Mouse (Mus musculus) myocyte (in vitro differentiated cells): ENCODE results near the gene Gpr162. TPM values are rescaled to one million over a fixed set of nuclear protein-coding genes. Genes with fewer than 3 reads are reported as not detected.
"Not testable (repeated sequence)": the region's sequence is repeated elsewhere in the genome, so short reads cannot be mapped to it uniquely, and the experiment has no call there.

Experiments used
- H3K27me3 ChIP-seq: one replicate; pipeline ENCODE4 v1.6.1; 2011; ENCODE audit not compliant: control insufficient read depth, insufficient read depth, insufficient read length
- H3K36me3 ChIP-seq: one replicate; pipeline ENCODE4 v1.6.1; 2011; ENCODE audit not compliant: control insufficient read depth, insufficient read depth
- H3K4me2 ChIP-seq: one replicate; pipeline ENCODE4 v1.6.1; 2011; ENCODE audit warnings: low read depth, control low read depth
- H3K4me3 ChIP-seq: one replicate; pipeline ENCODE4 v1.5.1; 2011; ENCODE audit warnings: mild to moderate bottlenecking, control low read depth, moderate library complexity
- H3K79me2 ChIP-seq: one replicate; pipeline ENCODE4 v1.6.1; 2011; ENCODE audit not compliant: control insufficient read depth, insufficient read depth
- H3ac ChIP-seq: one replicate; pipeline ENCODE4 v1.6.1; 2011; ENCODE audit not compliant: control insufficient read depth, insufficient read length
- CEBPB ChIP-seq: IDR thresholded peaks from 2 replicates; pipeline ENCODE4 v1.6.1; 2011; ENCODE audit warnings: mild to moderate bottlenecking, moderate library complexity; ENCODE audit not compliant: poor library complexity, insufficient read depth, severe bottlenecking
- E2F4 ChIP-seq: IDR thresholded peaks from one replicate; pipeline ENCODE4 v1.6.1; 2011; ENCODE audit warnings: mild to moderate bottlenecking, control low read depth, moderate library complexity; ENCODE audit not compliant: insufficient read depth
- MAX ChIP-seq: IDR thresholded peaks from one replicate; pipeline ENCODE4 v1.6.1; 2011; ENCODE audit warnings: low read depth, mild to moderate bottlenecking, control low read depth
- MYOD1 ChIP-seq, 3 experiments: IDR thresholded peaks; one replicate each; pipeline ENCODE4 v1.6.1; 2011; ENCODE audit warnings: control low read depth in 2 of 3, low read depth in 2 of 3, mild to moderate bottlenecking in 2 of 3, moderate library complexity in 1 of 3; ENCODE audit not compliant: insufficient read length in 2 of 3, control insufficient read depth in 1 of 3
- MYOG ChIP-seq, 3 experiments: IDR thresholded peaks; one replicate each; pipeline ENCODE4 v1.6.1; 2011; ENCODE audit warnings: control low read depth in 2 of 3, low read depth in 2 of 3, mild to moderate bottlenecking in 2 of 3; ENCODE audit not compliant: insufficient read length in 2 of 3, control insufficient read depth in 1 of 3, insufficient read depth in 1 of 3
- POLR2A ChIP-seq: IDR thresholded peaks from one replicate; pipeline ENCODE4 v1.6.1; 2011; ENCODE audit warnings: low read depth, mild to moderate bottlenecking, control low read depth, moderate library complexity; ENCODE audit not compliant: insufficient read length
- POLR2AphosphoS2 ChIP-seq: IDR thresholded peaks from one replicate; pipeline ENCODE4 v1.6.1; 2011; ENCODE audit warnings: low read depth, control low read depth; ENCODE audit not compliant: insufficient read length
- REST ChIP-seq: IDR thresholded peaks from one replicate; pipeline ENCODE4 v1.6.1; 2011; ENCODE audit warnings: mild to moderate bottlenecking, control low read depth, moderate library complexity; ENCODE audit not compliant: insufficient read depth, insufficient read length
- SRF ChIP-seq: IDR thresholded peaks from one replicate; pipeline ENCODE4 v1.6.1; 2011; ENCODE audit warnings: low read depth; ENCODE audit not compliant: control insufficient read depth, insufficient read length
- TCF12 ChIP-seq: IDR thresholded peaks from one replicate; pipeline ENCODE4 v1.6.1; 2011; ENCODE audit warnings: mild to moderate bottlenecking, control low read depth; ENCODE audit not compliant: poor library complexity, insufficient read depth, severe bottlenecking
- TCF3 ChIP-seq: IDR thresholded peaks from one replicate; pipeline ENCODE4 v1.6.1; 2011; ENCODE audit warnings: low read depth, control low read depth; ENCODE audit not compliant: insufficient read length
- USF1 ChIP-seq: IDR thresholded peaks from one replicate; pipeline ENCODE4 v1.6.1; 2011; ENCODE audit warnings: low read depth, mild to moderate bottlenecking, control low read depth, moderate library complexity
- polyA plus RNA-seq: library from polyadenylated mRNA; unstranded; fragments of >200 nt; fragmentation: generic; extraction: Trizol; gene quantifications from one replicate; pipeline ENCODE4 v1.2.1, GENCODE M21; 2012; ENCODE audit warnings: missing spikeins

The Gpr162 gene
- polyA plus RNA-seq, 1 experiment: 0.02 TPM

DNA sequence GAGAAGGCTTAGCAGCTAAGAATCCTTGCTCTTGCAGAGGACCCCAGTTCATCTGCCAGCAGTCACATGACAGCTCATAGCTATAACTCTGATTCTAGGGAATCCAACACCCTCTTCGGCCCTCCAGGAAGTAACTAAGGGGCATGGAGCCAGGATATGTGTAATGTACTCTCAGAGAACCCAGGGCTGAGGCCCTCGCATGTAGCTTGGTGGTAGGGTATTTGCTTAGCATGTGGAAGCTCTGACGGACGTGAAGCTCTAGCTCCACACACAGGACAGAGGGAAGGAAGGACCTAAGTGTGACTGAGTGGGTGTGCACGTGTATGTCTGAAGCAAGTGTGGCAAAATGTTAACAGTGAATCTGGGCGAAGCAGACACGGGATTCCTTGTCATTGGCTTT, 27.4 kb downstream of the Gpr162 start:
- no peak overlapping the region for H3K4me2 ChIP-seq
- no peak for TF ChIP-seq E2F4
- TF ChIP-seq TCF3: no peak
- no peak for TF ChIP-seq TCF12
- TF ChIP-seq REST: no peak

DNA sequence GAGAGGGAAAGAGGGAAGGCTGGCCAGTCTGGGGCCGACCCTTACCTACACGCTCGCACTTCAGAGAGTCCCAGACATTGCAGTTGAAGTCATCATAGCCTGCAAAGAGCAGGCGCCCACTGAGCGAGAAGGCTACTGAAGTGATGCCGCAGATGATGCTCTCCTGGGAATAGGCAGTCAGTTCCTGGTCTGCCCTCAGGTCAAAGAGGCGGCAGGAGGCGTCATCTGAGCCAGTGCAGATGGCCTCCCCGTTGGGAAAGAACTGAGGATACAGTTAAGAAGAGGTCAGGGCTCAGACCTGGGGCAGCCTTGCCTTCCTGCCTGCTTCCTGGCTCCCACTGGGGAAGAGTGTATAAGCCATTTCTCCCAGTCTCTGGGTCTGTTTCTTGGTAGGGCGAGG, 28.3 kb downstream of the Gpr162 start:
- Histone ChIP-seq H3K27me3 (peaks cover 5% of the 10 kb centered on the region), H3K4me2 (no peak overlapping the region), H3ac (no peak overlapping the region), H3K79me2 (peaks cover 6% of the 10 kb centered on the region), H3K36me3 (no peaks in the 10 kb centered on the region), H3K4me3 (no peak overlapping the region)
- TF ChIP-seq SRF (no peak), CEBPB (no peak), E2F4 (no peak), TCF3 (no peak), POLR2AphosphoS2 (no peak), MYOD1 (IDR thresholded peaks at IDR 0.05; ENCODE audit: control insufficient read depth in 1 of 3, insufficient read length in 2 of 3, low read depth in 2 of 3) (no peak), POLR2A (no peak), MAX (no peak), REST (no peak), USF1 (no peak), MYOG (IDR thresholded peaks at IDR 0.05; ENCODE audit: control insufficient read depth in 1 of 3, insufficient read depth in 1 of 3, insufficient read length in 2 of 3, low read depth in 2 of 3) (no peak), TCF12 (no peak)

More for the DNA sequence above, 27.4 kb downstream of the Gpr162 start:
- Histone ChIP-seq H3K79me2 (no peaks in the 10 kb centered on the region), H3ac (no peak overlapping the region), H3K4me3 (no peak overlapping the region), H3K36me3 (no peaks in the 10 kb centered on the region), H3K27me3 (peaks cover 5% of the 10 kb centered on the region)

DNA sequence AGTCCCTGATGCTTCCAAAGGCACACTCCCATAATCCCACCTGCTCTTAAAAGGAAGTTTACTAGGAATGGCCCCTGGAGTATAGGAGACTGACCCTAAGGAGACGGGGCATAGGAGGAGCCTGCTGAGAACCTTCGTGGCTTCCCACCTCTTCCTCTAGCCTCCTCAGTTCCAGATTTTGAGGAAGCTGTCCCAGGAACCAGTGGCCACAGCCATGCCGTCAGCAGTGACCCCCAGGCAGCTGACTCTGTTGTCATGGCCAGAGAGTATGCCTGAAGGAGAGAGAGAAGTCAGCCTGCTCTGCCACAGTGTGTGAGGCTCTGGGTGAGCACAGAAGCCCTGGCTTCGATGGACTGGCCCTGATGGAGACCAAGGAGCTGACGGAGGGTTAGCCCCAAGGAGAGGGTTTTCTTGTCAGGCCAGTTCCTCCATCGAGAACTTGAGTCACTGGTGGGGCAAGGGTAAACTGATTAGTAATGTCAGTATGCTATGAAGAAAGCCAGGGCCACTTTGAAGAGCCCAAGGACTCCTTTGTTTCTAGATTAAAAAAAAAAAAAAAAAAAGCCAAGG, 29.2 kb downstream of the Gpr162 start:
- Histone ChIP-seq H3K4me3 (no peak overlapping the region), H3K79me2 (peaks cover 11% of the 10 kb centered on the region), H3K27me3 (peaks cover 5% of the 10 kb centered on the region), H3ac (no peak overlapping the region), H3K4me2 (no peak overlapping the region), H3K36me3 (no peaks in the 10 kb centered on the region)
- TF ChIP-seq SRF (no peak), POLR2A (no peak), MAX (no peak)

DNA sequence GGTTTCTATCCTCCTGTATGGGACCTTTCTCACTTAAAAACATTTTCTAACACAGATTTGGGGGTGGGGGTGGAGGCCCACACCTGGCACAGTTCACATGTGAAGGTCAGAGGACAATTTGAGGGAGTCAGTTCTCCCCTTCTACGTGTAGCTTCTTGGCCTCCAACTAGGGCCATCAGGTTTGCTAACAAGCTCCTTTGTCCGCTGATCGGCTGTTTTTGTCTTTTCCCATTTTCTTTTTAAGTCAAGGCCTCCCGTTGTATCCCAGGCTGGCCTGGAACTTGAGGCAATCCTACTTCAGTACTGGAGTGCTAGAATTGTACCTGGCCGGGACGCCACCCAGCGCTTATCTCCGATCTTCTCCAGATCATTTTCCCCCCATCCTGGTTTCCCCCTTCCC, 32.1 kb downstream of the Gpr162 start:
- TF ChIP-seq MAX: no peak
- TF ChIP-seq TCF3: no peak
- no peak for TF ChIP-seq E2F4
- TF ChIP-seq REST: no peak
- no peak for TF ChIP-seq USF1
- no peak for TF ChIP-seq SRF
- TF ChIP-seq POLR2A: no peak
- TF ChIP-seq MYOG (IDR thresholded peaks at IDR 0.05; ENCODE audit: control insufficient read depth in 1 of 3, insufficient read depth in 1 of 3, insufficient read length in 2 of 3, low read depth in 2 of 3): no peak
- TF ChIP-seq TCF12: no peak
- TF ChIP-seq MYOD1 (IDR thresholded peaks at IDR 0.05; ENCODE audit: control insufficient read depth in 1 of 3, insufficient read length in 2 of 3, low read depth in 2 of 3): no peak
- no peak for TF ChIP-seq CEBPB
- no peak for TF ChIP-seq POLR2AphosphoS2

DNA sequence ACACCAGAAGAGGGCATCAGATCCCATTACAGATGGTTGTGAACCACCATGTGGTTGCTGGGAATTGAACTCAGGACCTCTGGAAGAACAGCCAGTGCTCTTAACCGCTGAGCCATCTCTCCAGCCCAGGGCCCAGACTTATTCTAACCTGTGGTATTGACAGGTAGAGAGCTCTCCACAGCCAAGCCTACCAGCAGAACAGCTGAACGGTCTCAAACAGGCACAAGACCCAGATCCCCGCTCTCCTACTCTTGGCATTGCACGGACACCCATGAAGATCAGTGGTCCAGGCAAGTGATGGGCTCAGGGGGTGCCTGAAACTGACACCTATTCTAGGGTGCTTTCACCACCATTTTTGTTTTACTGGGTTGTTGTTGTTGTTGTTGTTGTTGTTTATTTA, 32.6 kb downstream of the Gpr162 start:
- Histone ChIP-seq H3K4me3 (peak overlapping the region; percentile 93), H3K79me2 (peaks cover 34% of the 10 kb centered on the region), H3K4me2 (peak overlapping the region; percentile 86)
- H3ac ChIP-seq, H3K27me3 ChIP-seq, H3K36me3 ChIP-seq: not testable (repeated sequence)

More for the DNA sequence above, 32.1 kb downstream of the Gpr162 start:
- Histone ChIP-seq H3K27me3 (no peaks in the 10 kb centered on the region), H3K36me3 (peaks cover 3% of the 10 kb centered on the region), H3K4me3 (no peak overlapping the region), H3K79me2 (peaks cover 30% of the 10 kb centered on the region), H3ac (no peak overlapping the region), H3K4me2 (no peak overlapping the region)
